Mouse (Mus musculus) MEL (cell line): Measurements from ENCODE around the gene Ccl24. TPM values are rescaled to one million over a fixed set of nuclear protein-coding genes. Genes with fewer than 3 reads are reported as not detected.

Experiments
- DNase-seq: peaks from one replicate; pipeline ENCODE4 v3.0.0; 2011; ENCODE audit warnings: low read depth, low spot score
- H3K27ac ChIP-seq: 2 replicates; pipeline ENCODE4 v1.5.1; 2012; ENCODE audit warnings: low read depth, mild to moderate bottlenecking, control low read depth, low read length, moderate library complexity; ENCODE audit not compliant: control insufficient read depth
- H3K27me3 ChIP-seq, 2 experiments: fragments of 150-350 bp in 1 of 2; sonication (generic) in 1 of 2; 2 replicates each; pipeline ENCODE4 v1.6.1; 2012; ENCODE audit warnings: low read length in 2 of 2, mild to moderate bottlenecking in 2 of 2, improper control_type of control experiment in 1 of 2, moderate library complexity in 1 of 2; ENCODE audit not compliant: insufficient read depth in 2 of 2, control insufficient read depth in 1 of 2
- H3K36me3 ChIP-seq, 2 experiments: 2 replicates each; pipeline ENCODE4 v1.6.1; 2012 to 2014; ENCODE audit warnings: low read length in 2 of 2, improper control_type of control experiment in 1 of 2, inconsistent platforms in 1 of 2, mild to moderate bottlenecking in 1 of 2; ENCODE audit not compliant: insufficient read depth in 2 of 2, control insufficient read depth in 1 of 2
- H3K4me1 ChIP-seq, 2 experiments: fragments of 150-350 bp in 1 of 2; sonication (generic) in 1 of 2; 2 replicates each; pipeline ENCODE4 v1.6.1; 2012; ENCODE audit warnings: low read length in 2 of 2, improper control_type of control experiment in 1 of 2, mild to moderate bottlenecking in 1 of 2; ENCODE audit not compliant: insufficient read depth in 2 of 2, control insufficient read depth in 1 of 2
- H3K4me3 ChIP-seq, 2 experiments: fragments of 150-350 bp in 1 of 2; sonication (generic) in 1 of 2; 2 replicates each; pipeline ENCODE4 v1.5.1; 2012; ENCODE audit warnings: low read depth in 2 of 2, low read length in 2 of 2, mild to moderate bottlenecking in 2 of 2, moderate library complexity in 2 of 2, control low read depth in 1 of 2, improper control_type of control experiment in 1 of 2; ENCODE audit not compliant: control insufficient read depth in 1 of 2, insufficient read depth in 1 of 2
- H3K79me2 ChIP-seq: 2 replicates; pipeline ENCODE4 v1.6.1; 2012; ENCODE audit warnings: mild to moderate bottlenecking, low read length, moderate library complexity; ENCODE audit not compliant: control insufficient read depth, poor library complexity, insufficient read depth
- H3K9ac ChIP-seq: 2 replicates; pipeline ENCODE4 v1.6.1; 2012; ENCODE audit warnings: low read depth, mild to moderate bottlenecking, control low read depth, low read length, moderate library complexity; ENCODE audit not compliant: control insufficient read depth, poor library complexity, severe bottlenecking
- H3K9me3 ChIP-seq: fragments of 150-350 bp; sonication (generic); replicated peaks from 2 replicates; pipeline ENCODE4 v1.6.1; 2012; ENCODE audit warnings: mild to moderate bottlenecking, low read length, improper control_type of control experiment, moderate library complexity; ENCODE audit not compliant: insufficient read depth
- BHLHE40 ChIP-seq: IDR thresholded peaks from 2 replicates; pipeline ENCODE4 v1.6.1; 2012; ENCODE audit warnings: low read depth, mild to moderate bottlenecking, inconsistent platforms, low read length, improper control_type of control experiment, borderline replicate concordance
- CHD1 ChIP-seq: IDR thresholded peaks from 2 replicates; pipeline ENCODE4 v1.6.1; 2012; ENCODE audit warnings: low read depth, mild to moderate bottlenecking, inconsistent platforms, low read length, improper control_type of control experiment
- CHD2 ChIP-seq: IDR thresholded peaks from 2 replicates; pipeline ENCODE4 v1.6.1; 2011; ENCODE audit warnings: low read length, improper control_type of control experiment
- EP300 ChIP-seq, 2 experiments: IDR thresholded peaks; 2 replicates each; pipeline ENCODE4 v1.6.1; 2011; ENCODE audit warnings: improper control_type of control experiment in 2 of 2, low read length in 2 of 2, low read depth in 1 of 2, mild to moderate bottlenecking in 1 of 2
- ETS1 ChIP-seq: IDR thresholded peaks from 2 replicates; pipeline ENCODE4 v1.6.1; 2012; ENCODE audit warnings: low read depth, mild to moderate bottlenecking, inconsistent platforms, low read length, improper control_type of control experiment, moderate library complexity
- GABPA ChIP-seq: IDR thresholded peaks from 2 replicates; pipeline ENCODE4 v1.6.1; 2012; ENCODE audit warnings: low read depth, mild to moderate bottlenecking, inconsistent platforms, low read length, improper control_type of control experiment, moderate library complexity
- JUND ChIP-seq: IDR thresholded peaks from 2 replicates; pipeline ENCODE4 v1.6.1; 2011; ENCODE audit warnings: low read depth, mild to moderate bottlenecking, improper control_type of control experiment, low read length
- KAT2A ChIP-seq: conservative IDR thresholded peaks from 2 replicates; pipeline ENCODE4 v1.6.1; 2012; ENCODE audit warnings: low read depth, low read length, improper control_type of control experiment, inconsistent platforms
- MAZ ChIP-seq: IDR thresholded peaks from 2 replicates; pipeline ENCODE4 v1.6.1; 2012; ENCODE audit warnings: low read depth, mild to moderate bottlenecking, inconsistent platforms, low read length, improper control_type of control experiment
- MYB ChIP-seq: IDR thresholded peaks from 2 replicates; pipeline ENCODE4 v1.6.1; 2011; ENCODE audit warnings: mild to moderate bottlenecking, low read depth, low read length, improper control_type of control experiment
- MYC ChIP-seq: IDR thresholded peaks from 2 replicates; pipeline ENCODE4 v1.6.1; 2011; ENCODE audit warnings: low read depth, mild to moderate bottlenecking, low read length, improper control_type of control experiment, moderate library complexity
- POLR2AphosphoS2 ChIP-seq: IDR thresholded peaks from 2 replicates; pipeline ENCODE4 v1.6.1; 2011; ENCODE audit warnings: low read length, improper control_type of control experiment
- RAD21 ChIP-seq: IDR thresholded peaks from 2 replicates; pipeline ENCODE4 v1.6.1; 2011; ENCODE audit warnings: mild to moderate bottlenecking, low read depth, low read length, improper control_type of control experiment
- RCOR1 ChIP-seq: IDR thresholded peaks from 2 replicates; pipeline ENCODE4 v1.6.1; 2012; ENCODE audit warnings: low read depth, mild to moderate bottlenecking, inconsistent platforms, low read length, improper control_type of control experiment
- SIN3A ChIP-seq: IDR thresholded peaks from 2 replicates; pipeline ENCODE4 v1.6.1; 2012; ENCODE audit warnings: low read length, improper control_type of control experiment, inconsistent platforms
- SMC3 ChIP-seq: IDR thresholded peaks from 2 replicates; pipeline ENCODE4 v1.6.1; 2011; ENCODE audit warnings: low read depth, low read length, improper control_type of control experiment
- TCF12 ChIP-seq: IDR thresholded peaks from 2 replicates; pipeline ENCODE4 v1.6.1; 2014; ENCODE audit warnings: low read depth, mild to moderate bottlenecking, inconsistent platforms, low read length, improper control_type of control experiment, moderate library complexity
- UBTF ChIP-seq: IDR thresholded peaks from 2 replicates; pipeline ENCODE4 v1.6.1; 2012; ENCODE audit warnings: low read depth, mild to moderate bottlenecking, inconsistent platforms, low read length, improper control_type of control experiment, moderate library complexity, borderline replicate concordance; ENCODE audit not compliant: insufficient read depth
- ZKSCAN1 ChIP-seq: IDR thresholded peaks from 2 replicates; pipeline ENCODE4 v1.6.1; 2012; ENCODE audit warnings: low read depth, mild to moderate bottlenecking, inconsistent platforms, low read length, improper control_type of control experiment, moderate library complexity
- ZNF384 ChIP-seq: IDR thresholded peaks from 2 replicates; pipeline ENCODE4 v1.6.1; 2012; ENCODE audit warnings: low read depth, mild to moderate bottlenecking, inconsistent platforms, low read length, improper control_type of control experiment
- polyA plus RNA-seq, 2 experiments: library from polyadenylated mRNA; stranded (reverse) in 1 of 2; unstranded in 1 of 2; fragments of >175 nt in 1 of 2; fragments of >200 nt in 1 of 2; gene quantifications; 2 replicates each; pipeline versions ENCODE4 v1.2.1 to v1.2.4; 2012; ENCODE audit warnings: low replicate concordance in 2 of 2, low read depth in 1 of 2; ENCODE audit not compliant: insufficient read length in 2 of 2, insufficient read depth in 1 of 2, missing spikeins in 1 of 2
- total RNA-seq: library from RNA; depleted of rRNA; stranded (reverse); fragments of 300-350 nt; gene quantifications from 2 replicates; pipeline ENCODE4 v1.2.3, GENCODE M21; 2012

Gene Ccl24
- total and polyA plus RNA-seq, 3 experiments = not detected

DNA sequence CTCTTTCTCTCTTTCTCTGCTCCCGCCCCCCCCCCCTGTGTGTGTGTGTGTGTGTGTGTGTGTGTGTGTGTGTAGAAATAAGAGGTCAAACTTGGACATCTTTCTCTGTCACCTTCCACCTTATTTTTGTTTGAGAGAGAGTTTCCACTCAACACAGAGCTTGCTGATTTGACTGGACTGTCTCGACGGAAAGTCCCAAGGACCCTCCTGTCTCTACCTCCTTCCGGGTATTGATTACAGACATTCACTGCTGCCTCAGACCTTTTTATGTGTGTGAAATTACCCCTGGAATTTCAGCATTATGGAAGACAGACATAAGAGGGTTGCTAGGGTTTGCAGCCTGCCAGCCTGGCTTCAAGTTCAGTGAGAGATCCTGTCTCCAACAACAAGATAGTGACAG lies 16.6 kb downstream of the Ccl24 start:
- no peak overlapping the region for H3K27ac ChIP-seq
- no peaks in the 10 kb centered on the region for H3K36me3 ChIP-seq
- peaks cover 6 to 7% of the 10 kb centered on the region in 2 experiments for H3K27me3 ChIP-seq
- no peak for DNase-seq
- H3K9ac ChIP-seq = no peak overlapping the region
- H3K9me3 ChIP-seq = no peaks in the 10 kb centered on the region
- H3K79me2 ChIP-seq = no peaks in the 10 kb centered on the region
- H3K4me3 ChIP-seq = no peak overlapping the region
- no peak for TF ChIP-seq CHD2
- TF ChIP-seq ZNF384 = no peak
- no peak for TF ChIP-seq ETS1
- no peak for TF ChIP-seq UBTF
- TF ChIP-seq SMC3 = no peak
- no peak for TF ChIP-seq MYC
- TF ChIP-seq MAZ = no peak
- no peaks in the 10 kb centered on the region for H3K4me1 ChIP-seq

DNA sequence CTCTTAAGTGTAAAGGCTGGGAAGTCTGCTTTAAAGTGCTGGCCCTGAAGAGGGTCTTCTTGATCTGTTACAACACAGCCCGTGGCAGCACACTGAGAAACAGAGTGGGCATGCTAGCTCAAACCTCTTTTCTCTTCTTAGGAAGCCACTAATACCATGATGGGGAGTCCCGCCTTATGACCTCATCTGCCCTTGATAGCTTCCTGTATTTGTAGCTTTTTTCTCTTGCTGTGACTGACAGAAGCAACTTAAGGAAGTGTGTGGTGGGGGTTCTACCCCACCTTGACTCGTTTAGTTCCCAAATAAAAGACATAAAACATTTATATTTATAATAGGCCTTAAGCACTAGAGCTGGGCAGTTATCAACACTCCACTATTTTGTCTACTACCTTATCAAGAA lies 21.3 kb downstream of the Ccl24 start:
- Histone ChIP-seq H3K79me2 (no peaks in the 10 kb centered on the region), H3K4me1 (no peaks in the 10 kb centered on the region), H3K9ac (no peak overlapping the region), H3K4me3 (no peak overlapping the region), H3K27me3 (peaks cover 18 to 20% of the 10 kb centered on the region in 2 experiments), H3K27ac (no peak overlapping the region), H3K36me3 (no peaks in the 10 kb centered on the region), H3K9me3 (no peaks in the 10 kb centered on the region)
- DNase-seq = no peak
- TF ChIP-seq EP300 (IDR thresholded peaks at IDR 0.05; ENCODE audit: low read depth in 1 of 2, low read length in 2 of 2) (no peak), KAT2A (no peak), RAD21 (no peak), JUND (no peak), RCOR1 (no peak), BHLHE40 (no peak), ZKSCAN1 (no peak), UBTF (no peak), CHD1 (no peak), SIN3A (no peak), POLR2AphosphoS2 (no peak), TCF12 (no peak), GABPA (no peak), MYB (no peak)
